Mouse (Mus musculus) kidney, postnatal 25 days (tissue): ENCODE measurements at regions not wholly inside any gene's neighbourhood (a gene's known extent, or its start where the extent isn't known, plus 50 kb on each side); places are given as distances from the start of the nearest gene placed in this dataset.

ENCODE experiments used
- DNase-seq, 2 experiments: peaks; one replicate each; pipeline ENCODE4 v3.0.0; 2021; ENCODE audit warnings: mixed read lengths in 2 of 2

GRCm38 (mm10) chr15:41154551-41155151, 1020.5 kb downstream of the 9330182O14Rik start:
- no peak for DNase-seq

DNA sequence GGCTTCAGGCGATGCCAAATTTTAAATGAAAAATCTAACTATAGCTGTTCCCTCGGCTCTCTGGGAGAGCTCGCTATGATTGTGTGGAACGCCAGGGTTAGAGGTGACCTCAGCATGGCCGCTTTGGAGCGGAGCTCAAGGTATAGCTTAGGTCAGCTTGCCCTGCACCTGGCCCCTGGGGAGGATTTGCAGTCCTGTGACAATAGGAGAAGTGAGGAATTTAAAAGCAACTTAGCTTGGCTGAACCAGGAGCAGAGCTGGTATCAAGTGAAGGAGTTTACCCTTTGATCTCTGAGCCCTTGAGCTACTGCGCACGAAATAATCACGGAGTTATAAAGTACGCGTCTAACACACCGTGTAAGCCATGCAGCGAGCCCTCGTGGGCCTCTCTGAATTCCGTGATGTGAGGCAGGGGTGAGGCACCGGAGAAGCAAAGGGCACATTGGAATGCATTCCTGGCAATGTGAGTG, 1021.0 kb downstream of the 9330182O14Rik start:
- DNase-seq = peak; percentile 27 to 40

- no peak for DNase-seq
Measured at GRCm38 (mm10) chr15:41157802-41158201, 1023.6 kb downstream of the 9330182O14Rik start.

DNA sequence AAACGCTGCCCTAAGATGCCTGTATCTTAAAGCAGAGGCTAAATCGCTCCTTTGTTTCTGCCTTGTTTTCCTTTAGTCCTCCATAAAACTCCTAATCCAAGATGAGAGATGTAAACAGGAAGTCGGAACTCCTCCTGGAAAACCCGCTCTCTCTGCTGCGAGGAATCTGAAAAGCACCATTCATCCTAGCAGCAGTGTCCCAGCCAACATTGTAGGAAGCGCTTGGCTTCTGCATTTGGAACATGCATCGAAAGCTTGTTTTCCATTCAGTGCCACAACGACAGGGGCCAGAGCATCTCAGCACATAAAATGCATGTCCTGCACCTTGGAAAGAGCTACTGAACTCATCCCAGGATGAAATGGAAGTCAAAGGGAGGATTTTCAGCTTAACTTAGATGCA, 1028.1 kb downstream of the 9330182O14Rik start:
- no peak for DNase-seq

- peak; percentile 43 to 62 for DNase-seq
Measured at GRCm38 (mm10) chr15:41162793-41163192, 1028.6 kb downstream of the 9330182O14Rik start.

DNA sequence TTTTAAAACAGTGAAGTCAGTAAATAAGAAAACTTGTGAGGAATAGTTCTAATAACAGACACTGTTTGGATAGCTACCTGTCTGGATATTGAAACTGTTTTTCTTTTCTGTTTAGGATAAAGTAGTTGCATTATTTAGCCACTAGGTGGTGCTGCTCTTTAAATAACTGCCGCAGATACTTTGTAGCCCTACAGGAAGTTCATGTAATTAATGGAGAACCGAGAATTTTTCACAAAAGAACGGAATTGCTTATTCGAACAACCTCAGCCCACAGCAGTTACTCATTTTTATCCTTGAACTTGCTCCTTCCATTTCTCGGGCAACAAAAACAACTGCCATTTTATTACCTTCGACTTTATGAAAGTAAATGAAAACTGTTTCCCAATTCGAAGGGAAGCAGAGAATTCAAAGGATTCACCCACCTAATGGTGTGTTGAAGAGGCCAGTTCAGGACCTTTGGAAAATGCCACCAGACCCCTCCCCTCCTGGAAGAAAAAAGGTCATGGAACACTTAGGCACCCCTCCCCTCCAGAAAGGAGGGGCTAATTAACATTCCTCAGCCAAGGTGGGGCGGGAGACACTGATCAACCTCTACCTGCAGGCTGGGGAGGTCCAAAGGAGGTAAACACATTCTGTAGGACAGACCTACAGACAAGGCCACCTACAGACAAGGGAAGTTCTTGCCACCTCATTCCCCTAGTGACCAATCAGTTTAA, 1029.6 kb downstream of the 9330182O14Rik start:
- no peak for DNase-seq

DNA sequence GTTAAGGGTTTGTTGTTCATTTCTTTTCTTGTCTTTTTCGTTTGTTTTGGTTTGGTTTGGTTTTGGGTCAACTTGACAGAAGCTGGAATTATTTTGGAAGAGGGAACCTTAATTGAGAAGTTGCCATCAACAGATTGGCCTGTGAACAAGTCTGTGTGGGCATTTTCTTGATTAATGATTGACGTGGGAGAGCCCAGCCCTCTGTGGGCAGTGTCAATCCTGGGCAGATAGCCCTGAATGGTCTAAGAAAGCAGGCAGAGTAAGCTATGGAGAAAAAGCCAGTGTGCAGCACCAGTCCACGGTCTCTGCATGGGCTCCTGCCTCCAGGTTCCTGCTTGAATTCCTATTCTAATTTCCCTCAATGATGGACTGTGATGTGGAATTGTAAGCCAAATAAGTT, 1031.4 kb downstream of the 9330182O14Rik start:
- DNase-seq = peak; percentile 33 to 54

- DNase-seq = no peak
Measured at GRCm38 (mm10) chr15:41190792-41191191, 1056.6 kb downstream of the 9330182O14Rik start.

DNA sequence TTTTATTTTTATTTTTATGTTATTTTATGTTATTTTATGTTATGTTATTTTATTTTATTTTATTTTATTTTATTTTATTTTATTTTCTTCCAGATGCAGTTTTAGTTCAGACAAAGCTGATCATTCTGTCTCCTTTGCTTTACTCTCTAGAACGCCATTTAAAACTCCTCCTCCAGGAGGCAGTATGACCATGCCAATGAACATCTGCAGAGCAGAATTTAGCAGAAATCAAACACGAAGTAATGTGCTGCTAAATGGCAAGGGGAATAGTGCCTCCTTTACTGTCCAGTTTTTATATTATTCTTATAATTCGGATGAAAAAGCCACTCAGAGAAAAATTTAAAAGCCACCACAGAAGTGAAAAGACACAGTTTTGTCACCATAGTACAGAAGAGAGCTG, 1059.1 kb downstream of the 9330182O14Rik start:
- DNase-seq = peak in 1 of 2 experiments; percentile 76

DNA sequence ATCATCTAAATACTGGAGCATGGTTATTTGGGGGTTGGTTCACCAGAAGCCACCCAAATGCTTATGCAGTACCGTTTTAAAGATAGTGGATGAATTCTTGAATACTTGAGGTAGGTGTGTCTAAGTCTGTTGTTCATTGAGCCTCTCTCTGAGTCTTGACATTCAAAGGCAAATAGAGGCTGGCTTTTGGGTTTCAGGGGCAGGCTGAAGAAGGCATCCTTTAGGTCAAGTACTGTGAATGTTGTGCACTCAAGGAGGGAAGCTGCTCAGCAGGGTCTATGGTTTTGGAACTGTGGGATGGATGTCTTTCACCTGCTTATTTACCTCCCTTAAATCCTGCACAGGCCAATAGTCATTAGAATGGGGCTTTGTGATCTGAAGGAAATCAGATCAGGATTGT, 1089.6 kb downstream of the 9330182O14Rik start:
- DNase-seq = no peak

GRCm38 (mm10) chr15:41232406-41233060, 1098.4 kb downstream of the 9330182O14Rik start:
- no peak for DNase-seq
